Mouse (Mus musculus): ENCODE measurements around the gene Txndc5.

Txndc5 gene

DNA sequence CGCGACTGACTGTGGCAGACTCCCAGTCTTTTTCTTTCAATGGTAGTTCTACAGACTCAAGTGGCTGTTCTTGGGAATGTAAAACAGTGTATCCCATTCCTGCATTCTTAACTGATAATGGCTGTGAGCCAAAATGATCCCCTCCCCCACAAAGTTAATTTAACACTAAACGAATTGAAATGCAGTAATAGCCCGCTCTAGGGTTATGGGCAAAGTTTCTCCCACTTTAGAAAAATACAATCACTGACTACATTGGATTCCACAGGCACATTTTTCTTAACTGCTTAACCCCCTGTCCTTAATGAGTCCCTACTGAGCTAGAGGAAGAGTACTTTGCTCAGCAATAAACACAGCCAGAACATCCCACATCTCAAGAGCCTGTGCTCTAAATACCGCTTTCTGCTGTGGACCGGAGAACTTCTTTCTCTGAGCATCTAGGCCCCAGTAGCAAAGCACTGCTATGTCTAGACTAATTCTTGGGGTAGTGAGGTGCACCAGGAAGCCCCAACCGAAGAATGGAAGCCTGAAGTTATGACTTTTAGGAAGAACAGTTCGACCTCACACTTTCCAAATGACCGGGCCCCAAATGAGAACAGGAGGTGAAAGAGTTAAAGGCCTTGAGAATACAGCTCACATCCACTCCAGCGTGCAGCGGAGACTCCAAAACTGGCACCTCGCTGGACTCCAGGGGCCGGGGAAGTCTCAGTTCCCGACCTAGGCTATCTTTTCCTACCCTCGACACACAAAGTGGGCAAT lies 1.4 kb downstream of the Txndc5 start:
- no peak for DNase-seq (ENCODE audit: inconsistent age in 2 of 2, low spot score in 1 of 2)

DNA sequence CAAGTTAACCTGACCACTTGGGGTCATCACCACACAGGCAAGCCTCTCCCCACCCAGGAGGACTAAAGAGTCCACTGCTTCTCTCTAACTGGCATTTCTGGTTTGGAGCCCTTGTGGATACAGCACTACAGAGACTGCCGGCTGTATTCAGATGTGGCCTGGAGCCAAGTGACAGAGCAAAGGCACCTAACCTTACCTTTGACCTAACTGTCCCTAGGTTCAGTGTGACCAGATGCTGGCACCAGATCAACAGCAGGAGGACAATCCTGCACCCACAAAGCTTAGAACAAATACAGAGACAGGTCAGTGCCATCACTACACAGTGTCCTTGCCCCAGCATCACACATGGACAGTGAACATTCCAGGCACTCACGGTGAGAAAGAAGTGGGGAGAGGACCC lies 2.5 kb downstream of the Txndc5 start:
- no peak for DNase-seq (ENCODE audit: inconsistent age in 2 of 2, low spot score in 1 of 2)

- no peak for DNase-seq (ENCODE audit: inconsistent age in 2 of 2, low spot score in 1 of 2)
These were observed 3.4 kb downstream of the Txndc5 start for GRCm38 (mm10) chr13:38525261-38525660.

- DNase-seq (ENCODE audit: inconsistent age in 2 of 2, low spot score in 1 of 2) = no peak
These were observed 5.4 kb downstream of the Txndc5 start for GRCm38 (mm10) chr13:38523231-38523630.

- no peak for DNase-seq (ENCODE audit: inconsistent age in 2 of 2, low spot score in 1 of 2)
These were observed 6.5 kb downstream of the Txndc5 start for GRCm38 (mm10) chr13:38522056-38522654.

GRCm38 (mm10) chr13:38520299-38520698 lies 8.3 kb downstream of the Txndc5 start:
- DNase-seq (ENCODE audit: inconsistent age in 2 of 2, low spot score in 1 of 2) = peak in 1 of 2 experiments; percentile 70

DNA sequence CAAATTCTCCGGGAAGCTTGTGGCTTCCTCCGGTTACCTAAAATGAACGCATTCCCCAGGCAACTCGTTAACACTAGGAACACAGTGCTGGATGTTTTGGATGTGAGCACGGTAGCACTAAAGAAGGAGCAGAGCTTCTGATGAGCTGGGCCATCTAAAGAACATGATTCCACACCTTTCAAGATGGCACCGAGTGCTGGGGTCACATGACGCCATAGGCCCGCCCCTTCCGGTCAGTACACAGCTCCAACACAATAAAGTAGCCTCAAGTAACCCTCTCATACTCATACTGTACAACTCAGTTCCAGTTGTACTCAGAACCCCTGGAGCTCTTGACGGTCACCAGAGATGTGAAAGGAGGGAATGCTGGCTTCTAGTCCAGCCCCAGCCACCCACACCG lies 12.0 kb downstream of the Txndc5 start:
- DNase-seq (ENCODE audit: inconsistent age in 2 of 2, low spot score in 1 of 2) = no peak

DNA sequence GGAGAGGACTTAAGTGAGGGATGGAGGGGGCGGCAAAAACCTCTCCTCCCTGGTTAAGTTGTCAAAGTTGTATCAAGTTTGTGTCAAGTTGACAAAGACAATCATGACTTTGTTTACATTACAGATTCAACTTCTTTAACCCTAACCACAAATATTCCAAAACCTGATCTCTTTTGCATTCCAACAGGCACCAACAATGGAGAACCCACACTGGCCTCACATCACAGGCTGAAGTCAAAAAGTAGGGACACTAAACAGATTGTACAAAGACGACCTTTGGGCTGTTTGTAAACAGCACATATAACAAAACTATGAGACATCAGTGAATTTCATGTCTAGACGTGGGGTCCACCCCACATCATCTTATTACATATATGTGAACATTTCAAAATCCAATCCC lies 12.8 kb downstream of the Txndc5 start:
- DNase-seq (ENCODE audit: inconsistent age in 2 of 2, low spot score in 1 of 2) = no peak

DNA sequence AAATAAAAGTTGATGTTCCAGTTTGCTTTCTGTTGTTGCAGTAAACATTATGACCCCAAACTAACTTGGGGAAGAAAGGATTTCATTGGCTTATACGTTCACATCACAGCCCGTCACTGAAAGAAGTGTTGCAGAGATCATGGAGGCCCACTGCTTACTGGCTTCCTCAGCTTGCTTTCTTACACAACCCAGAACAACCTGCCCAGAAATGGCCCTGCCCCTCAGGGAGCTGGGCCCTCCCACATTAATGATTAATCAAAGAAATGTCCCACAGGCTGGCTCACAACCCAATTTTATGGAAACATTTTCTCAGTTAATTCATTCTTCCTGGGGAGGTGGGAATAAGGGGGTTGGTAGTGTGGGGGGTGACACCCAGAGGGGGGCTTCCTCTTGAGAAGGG lies 13.2 kb downstream of the Txndc5 start:
- peak in 1 of 2 experiments; percentile 70 for DNase-seq (ENCODE audit: inconsistent age in 2 of 2, low spot score in 1 of 2)

GRCm38 (mm10) chr13:38513921-38514320 lies 14.7 kb downstream of the Txndc5 start:
- DNase-seq (ENCODE audit: inconsistent age in 2 of 2, low spot score in 1 of 2) = peak; percentile 56 to 92

DNA sequence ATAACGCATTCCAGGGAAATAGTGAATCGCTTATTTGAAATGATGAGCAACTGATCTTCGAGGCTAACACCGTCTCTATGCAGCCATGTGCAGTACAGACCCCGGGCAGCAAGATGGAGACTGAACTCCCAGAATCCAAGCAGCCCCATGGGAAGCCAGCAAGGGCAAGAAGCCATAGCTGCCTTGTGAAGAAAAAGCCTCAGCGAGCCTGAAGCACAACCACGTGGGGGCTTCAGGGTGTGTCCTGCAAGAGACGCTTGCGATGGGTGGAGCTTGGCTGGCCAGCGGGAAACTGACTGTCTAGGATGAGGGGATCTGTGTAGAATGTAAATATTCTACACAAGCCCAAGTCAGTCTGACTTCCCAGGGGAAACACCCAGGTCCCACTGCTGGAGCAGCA lies 16.6 kb downstream of the Txndc5 start:
- no peak for DNase-seq (ENCODE audit: inconsistent age in 2 of 2, low spot score in 1 of 2)

GRCm38 (mm10) chr13:38509681-38510341 lies 18.8 kb downstream of the Txndc5 start:
- DNase-seq (ENCODE audit: inconsistent age in 2 of 2, low spot score in 1 of 2) = peak in 1 of 2 experiments; percentile 27

DNA sequence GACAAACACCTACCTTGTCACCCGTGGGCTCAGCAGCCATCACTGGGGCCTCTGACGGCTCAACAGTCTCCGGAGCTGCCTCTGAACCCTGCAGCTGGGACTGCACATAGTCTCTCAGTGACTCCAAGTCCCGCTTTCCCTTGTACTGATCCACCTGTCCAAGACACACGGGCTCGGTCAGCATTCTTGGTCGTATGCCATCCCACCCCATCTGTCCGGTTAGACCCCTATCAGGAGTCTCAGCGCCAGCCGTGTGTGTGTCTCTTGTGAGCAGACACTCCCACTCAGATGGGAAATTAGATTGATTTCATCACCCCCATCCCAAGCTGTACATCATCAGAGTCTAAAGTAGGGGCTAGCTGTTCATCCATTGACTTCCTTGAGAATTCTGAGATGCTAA lies 21.7 kb downstream of the Txndc5 start:
- DNase-seq (ENCODE audit: inconsistent age in 2 of 2, low spot score in 1 of 2) = peak in 1 of 2 experiments; percentile 20

DNA sequence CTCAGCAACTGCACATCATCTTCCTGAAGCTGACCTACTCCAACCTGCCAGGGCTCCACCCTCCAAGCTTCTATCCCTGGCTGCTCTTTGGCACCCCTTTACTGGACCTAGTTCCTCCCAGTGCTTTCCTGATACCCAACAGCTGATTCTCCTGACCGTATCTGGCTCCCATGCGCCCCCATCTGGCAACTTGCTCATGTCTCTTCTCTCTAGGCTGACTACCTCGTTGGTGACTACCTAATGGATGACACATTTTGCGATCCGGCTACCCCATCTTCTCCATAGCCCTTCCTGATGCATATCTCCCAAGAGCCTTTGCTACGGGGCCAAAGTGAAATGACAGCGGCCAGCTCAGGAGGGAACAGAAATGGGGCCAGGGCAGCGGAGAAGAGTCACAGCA lies 22.3 kb downstream of the Txndc5 start:
- peak in 1 of 2 experiments; percentile 79 for DNase-seq (ENCODE audit: inconsistent age in 2 of 2, low spot score in 1 of 2)

DNA sequence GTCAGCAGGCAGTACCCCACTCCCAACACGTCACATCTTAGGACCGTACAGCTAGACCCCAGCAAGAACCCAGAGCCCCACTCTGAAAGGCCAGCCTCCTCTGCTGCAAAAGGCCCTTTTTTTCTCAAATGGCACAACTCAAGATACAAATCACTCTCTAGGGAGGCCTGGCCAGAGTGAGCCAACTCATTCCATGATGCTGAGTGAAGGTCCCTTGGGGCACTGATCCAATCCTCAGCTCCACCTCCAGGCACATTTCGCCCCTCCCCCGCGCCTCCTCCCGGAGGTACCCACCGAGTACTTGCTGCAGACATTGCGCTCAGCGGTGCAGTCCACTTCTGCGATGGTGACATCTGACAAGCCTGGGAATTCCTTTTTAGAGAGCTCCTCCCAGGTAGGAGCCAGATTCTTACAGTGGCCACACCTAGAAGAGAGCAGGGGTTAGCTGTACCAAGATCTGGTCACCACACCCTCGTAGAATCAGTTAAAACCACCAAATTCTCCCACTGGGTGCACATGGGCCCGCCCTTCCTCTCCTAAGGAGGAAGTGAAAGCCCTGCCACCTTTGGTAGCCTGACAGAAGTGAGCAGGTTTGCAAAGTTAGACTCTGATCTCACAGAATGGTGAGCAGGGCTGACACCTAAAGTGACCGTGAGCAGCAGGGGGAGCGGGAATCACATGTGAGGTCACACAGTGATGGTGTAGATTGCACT lies 25.3 kb downstream of the Txndc5 start:
- peak; percentile 56 to 90 for DNase-seq (ENCODE audit: inconsistent age in 2 of 2, low spot score in 1 of 2)

DNA sequence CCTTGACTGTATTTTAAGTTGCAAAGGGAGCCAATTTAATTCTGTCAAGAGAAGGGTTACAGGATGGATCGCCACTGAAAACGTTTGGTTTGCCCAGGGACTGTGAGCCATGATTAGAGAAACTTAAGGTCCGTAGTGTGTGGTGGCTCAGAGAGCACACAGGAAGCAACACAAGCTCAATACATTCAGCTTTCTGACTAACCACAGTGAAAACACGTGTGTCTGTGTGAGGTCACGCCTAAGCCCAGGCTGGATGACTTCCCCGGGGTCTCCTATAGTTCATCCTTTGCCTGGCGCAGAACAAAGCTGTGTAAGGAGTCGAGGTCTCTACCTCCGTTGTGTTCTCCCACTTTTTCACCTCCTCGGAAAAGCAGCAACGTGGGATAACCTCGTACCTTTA lies 27.3 kb downstream of the Txndc5 start:
- no peak for DNase-seq (ENCODE audit: inconsistent age in 2 of 2, low spot score in 1 of 2)

DNA sequence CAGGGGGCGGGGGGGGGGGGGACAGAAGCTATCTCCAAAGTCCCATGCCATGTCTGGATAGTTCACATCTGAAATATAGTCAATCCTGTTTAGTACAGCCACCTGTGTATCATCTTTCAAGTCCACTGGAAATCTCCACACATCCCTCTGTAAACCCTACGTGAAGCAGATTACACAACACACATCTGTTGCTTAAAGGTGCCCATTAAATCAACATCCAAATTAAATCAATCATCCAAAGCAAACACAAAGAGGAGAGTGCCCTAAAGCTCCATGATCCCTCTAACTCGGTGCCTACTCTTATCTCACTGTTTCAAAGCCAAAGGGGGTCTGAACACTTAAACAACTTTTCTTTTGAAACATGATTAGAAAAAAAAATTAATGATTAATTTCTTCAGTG lies 31.9 kb downstream of the Txndc5 start:
- DNase-seq (ENCODE audit: inconsistent age in 2 of 2, low spot score in 1 of 2) = no peak

DNA sequence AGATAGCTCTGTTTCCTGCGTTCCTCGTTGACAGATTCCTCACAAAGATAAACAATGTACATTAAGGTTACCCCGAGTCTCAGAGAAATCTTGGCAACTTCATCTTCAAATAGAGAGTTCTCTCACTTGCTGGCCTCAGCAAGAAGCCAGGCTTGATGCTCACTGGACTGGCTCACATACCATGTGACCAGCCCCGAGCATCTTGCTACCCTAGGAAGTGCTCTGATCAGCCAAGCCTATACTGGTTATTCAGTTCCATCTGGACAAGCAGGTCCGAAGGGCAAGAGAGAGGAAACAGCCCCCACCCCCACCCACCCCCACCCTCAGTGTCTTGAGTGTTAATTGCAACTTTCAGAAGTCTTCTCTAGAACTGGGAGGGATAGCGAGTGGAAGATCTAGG lies 41.9 kb downstream of the Txndc5 start:
- DNase-seq (ENCODE audit: inconsistent age in 2 of 2, low spot score in 1 of 2) = no peak

GRCm38 (mm10) chr13:38484701-38485100 lies 43.9 kb downstream of the Txndc5 start:
- DNase-seq (ENCODE audit: inconsistent age in 2 of 2, low spot score in 1 of 2) = no peak

DNA sequence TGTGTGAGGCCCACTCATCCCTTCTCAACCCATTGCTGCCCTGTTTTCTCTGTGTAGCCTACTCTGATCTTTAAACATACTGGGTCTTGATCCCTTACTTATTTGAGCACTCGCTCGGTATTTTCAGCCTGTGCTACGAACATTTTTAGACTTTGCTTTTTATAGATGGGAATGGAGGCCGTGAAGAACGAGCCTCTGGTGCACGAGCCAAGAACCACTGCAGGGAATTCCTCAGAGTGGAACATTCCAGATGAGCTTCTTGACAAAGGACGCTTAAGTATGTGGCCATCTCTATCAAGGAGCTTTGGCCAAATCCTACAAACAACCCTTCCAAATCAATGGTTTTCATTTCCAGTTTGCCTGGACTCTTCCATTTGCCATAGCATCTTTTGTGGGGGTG lies 47.6 kb downstream of the Txndc5 start:
- DNase-seq (ENCODE audit: inconsistent age in 2 of 2, low spot score in 1 of 2) = no peak

DNA sequence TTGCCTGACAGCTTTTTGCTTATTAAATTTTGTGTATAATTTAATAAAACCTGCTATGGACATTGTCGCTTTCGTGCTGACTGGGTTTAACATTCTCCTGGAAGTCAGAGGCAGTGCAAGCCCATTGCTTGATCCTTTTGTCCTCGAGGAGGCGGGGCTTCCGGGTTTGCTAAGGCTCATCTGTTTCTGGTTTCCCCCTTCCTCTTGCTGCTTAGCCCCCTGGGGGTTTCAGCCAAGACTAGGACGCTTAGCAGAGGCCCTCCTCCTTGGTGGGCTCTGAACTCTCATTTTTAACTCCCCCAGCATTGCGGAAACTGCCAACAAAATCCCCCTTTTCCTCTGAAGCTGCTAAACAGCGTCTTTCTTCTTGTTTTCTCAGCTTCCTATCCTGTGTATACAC lies 51.7 kb downstream of the Txndc5 start:
- no peak for DNase-seq (ENCODE audit: inconsistent age in 2 of 2, low spot score in 1 of 2)

GRCm38 (mm10) chr13:38473497-38473896 lies 55.1 kb downstream of the Txndc5 start:
- no peak for DNase-seq (ENCODE audit: inconsistent age in 2 of 2, low spot score in 1 of 2)

Data from adrenal gland, adult (tissue).